Mouse (Mus musculus) left cerebral cortex, postnatal 36 days (tissue): ENCODE measurements at regions not wholly inside any gene's neighbourhood (a gene's known extent, or its start where the extent isn't known, plus 50 kb on each side); places are given as distances from the start of the nearest gene placed in this dataset.
A peak's percentile ranks its signal among the peaks of the same experiment; 100 is the strongest.

Experiments
- DNase-seq, 2 experiments: peaks; one replicate each; pipeline ENCODE4 v3.0.0; 2021 to 2022; ENCODE audit warnings: low spot score in 2 of 2, mixed read lengths in 1 of 2
- intact Hi-C: fragments of 180-260 bp; cut with DNase I; formaldehyde crosslinking; loops from one replicate; pipeline ENCODE4 v1.15.1; 2025

GRCm38 (mm10) chr16:27878499-27878898 lies 489.8 kb downstream of the Ccdc50 start:
- DNase-seq = no peak
- intact Hi-C loops = no loop called here

- intact Hi-C loops = no loop called here
- DNase-seq = no peak
These were observed 490.3 kb downstream of the Ccdc50 start for GRCm38 (mm10) chr16:27878950-27879349.

GRCm38 (mm10) chr16:27884363-27884762 lies 495.7 kb downstream of the Ccdc50 start:
- intact Hi-C loops = no loop called here
- DNase-seq = no peak

GRCm38 (mm10) chr16:27906036-27906435 lies 517.4 kb downstream of the Ccdc50 start:
- DNase-seq = no peak
- intact Hi-C loops = no loop called here

GRCm38 (mm10) chr16:27915422-27915821 lies 526.8 kb downstream of the Ccdc50 start:
- intact Hi-C loops = no loop called here
- DNase-seq = no peak

GRCm38 (mm10) chr16:27925528-27926360 lies 537.1 kb downstream of the Ccdc50 start:
- DNase-seq = peak; percentile 5
- intact Hi-C loops = no loop called here

- intact Hi-C loops = no loop called here
These were observed 537.6 kb downstream of the Ccdc50 start for GRCm38 (mm10) chr16:27926361-27926651.

GRCm38 (mm10) chr16:27949291-27949690 lies 560.6 kb downstream of the Ccdc50 start:
- no peak for DNase-seq
- intact Hi-C loops = no loop called here

More at GRCm38 (mm10) chr16:27926361-27926651, 537.6 kb downstream of the Ccdc50 start:
- no peak for DNase-seq

GRCm38 (mm10) chr16:27949811-27950210 lies 561.1 kb downstream of the Ccdc50 start:
- DNase-seq = peak in 1 of 2 experiments; percentile 5

GRCm38 (mm10) chr16:27962811-27963210 lies 574.1 kb downstream of the Ccdc50 start:
- DNase-seq = no peak
- intact Hi-C loops = no loop called here

More at GRCm38 (mm10) chr16:27949811-27950210, 561.1 kb downstream of the Ccdc50 start:
- intact Hi-C loops = no loop called here

GRCm38 (mm10) chr16:27978730-27979440 lies 590.2 kb downstream of the Ccdc50 start:
- DNase-seq = no peak
- intact Hi-C loops = no loop called here

- DNase-seq = no peak
- intact Hi-C loops = no loop called here
These were observed 626.7 kb downstream of the Ccdc50 start for GRCm38 (mm10) chr16:28015276-28015897.

GRCm38 (mm10) chr16:28018311-28018710 lies 629.6 kb downstream of the Ccdc50 start:
- DNase-seq = no peak
- intact Hi-C loops = no loop called here

- DNase-seq = no peak
- intact Hi-C loops = no loop called here
These were observed 650.3 kb downstream of the Ccdc50 start for GRCm38 (mm10) chr16:28038954-28039353.

GRCm38 (mm10) chr16:28043046-28043445 lies 654.4 kb downstream of the Ccdc50 start:
- intact Hi-C loops = no loop called here
- DNase-seq = no peak

GRCm38 (mm10) chr16:28064785-28065301 lies 676.2 kb downstream of the Ccdc50 start:
- DNase-seq = no peak
- intact Hi-C loops = no loop called here

GRCm38 (mm10) chr16:28082891-28083649 lies 669.8 kb downstream of the Fgf12 start:
- no peak for DNase-seq
- intact Hi-C loops = no loop called here

- intact Hi-C loops = no loop called here
- peak; percentile 6 to 7 for DNase-seq
These were observed 663.3 kb downstream of the Fgf12 start for GRCm38 (mm10) chr16:28089489-28090134.
